Mouse (Mus musculus) neutrophil, adult 5-6 weeks (primary cell): ENCODE data around the gene Slc16a11. TPM values are rescaled to one million over a fixed set of nuclear protein-coding genes. Genes with fewer than 3 reads are reported as not detected.

Experiments used
- ATAC-seq: fragments of 151-379, 151-347 bp; 2 replicates; pipeline ENCODE4 v1.8.0; 2017; ENCODE audit warnings: mild to moderate bottlenecking, moderate TSS enrichment; ENCODE audit not compliant: insufficient number of reproducible peaks, poor library complexity, low FRiP score, severe bottlenecking; ENCODE audit errors: extremely low read depth
- total RNA-seq: library from RNA; stranded (forward); fragments of 200-1000 nt; gene quantifications from 2 replicates; pipeline ENCODE4 v1.2.3, GENCODE M21; 2017

The Slc16a11 gene
- total RNA-seq, 1 experiment from 2014 or later, result 2.7 TPM

DNA sequence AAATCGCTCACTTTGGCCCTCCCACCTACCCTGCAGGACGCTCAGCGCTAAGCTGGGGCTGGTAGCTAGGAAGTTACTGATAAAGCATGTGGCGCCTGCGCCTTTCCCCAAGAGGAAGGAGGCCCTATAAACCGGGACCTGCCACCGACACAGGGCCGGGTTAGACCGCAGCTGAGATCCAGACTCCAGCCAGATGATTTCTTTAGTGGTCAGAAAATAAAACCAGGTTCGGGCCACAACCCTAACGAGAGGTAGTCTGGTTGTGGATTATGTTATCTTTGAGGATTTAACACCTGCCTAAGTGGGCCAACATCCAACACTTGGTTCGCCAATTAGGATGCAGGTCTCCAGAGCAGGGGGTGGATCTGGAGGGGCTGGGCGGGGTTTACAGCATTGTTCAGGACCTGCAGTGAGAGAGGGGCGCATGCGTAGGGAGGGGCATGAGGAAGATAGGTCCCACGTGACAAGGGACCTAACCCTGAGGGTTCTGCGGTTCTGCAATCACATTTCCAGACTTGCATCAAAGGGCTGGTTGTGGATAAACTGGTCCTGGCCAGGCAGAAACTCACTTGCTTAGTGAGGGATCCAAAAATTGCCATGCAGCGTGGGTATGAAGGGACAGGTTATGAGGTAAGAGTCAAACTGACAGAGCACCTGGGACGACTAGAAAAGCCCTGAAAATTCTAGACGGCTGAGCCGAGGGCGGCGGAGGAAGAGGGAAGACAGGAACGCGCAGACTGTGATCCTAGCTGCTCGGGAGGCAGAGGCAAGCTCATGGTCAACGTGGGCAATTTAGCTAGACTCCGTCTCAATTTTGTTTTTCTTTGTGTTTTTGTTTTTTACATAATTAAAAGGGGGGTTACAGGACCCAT, 8.4 kb downstream of the Slc16a11 start, which contains the start of gene Slc16a13:
Slc16a13 (minus strand) TSS at position 334 of the 872 bp plus-strand sequence.
- ATAC-seq, result peak; percentile 84

DNA sequence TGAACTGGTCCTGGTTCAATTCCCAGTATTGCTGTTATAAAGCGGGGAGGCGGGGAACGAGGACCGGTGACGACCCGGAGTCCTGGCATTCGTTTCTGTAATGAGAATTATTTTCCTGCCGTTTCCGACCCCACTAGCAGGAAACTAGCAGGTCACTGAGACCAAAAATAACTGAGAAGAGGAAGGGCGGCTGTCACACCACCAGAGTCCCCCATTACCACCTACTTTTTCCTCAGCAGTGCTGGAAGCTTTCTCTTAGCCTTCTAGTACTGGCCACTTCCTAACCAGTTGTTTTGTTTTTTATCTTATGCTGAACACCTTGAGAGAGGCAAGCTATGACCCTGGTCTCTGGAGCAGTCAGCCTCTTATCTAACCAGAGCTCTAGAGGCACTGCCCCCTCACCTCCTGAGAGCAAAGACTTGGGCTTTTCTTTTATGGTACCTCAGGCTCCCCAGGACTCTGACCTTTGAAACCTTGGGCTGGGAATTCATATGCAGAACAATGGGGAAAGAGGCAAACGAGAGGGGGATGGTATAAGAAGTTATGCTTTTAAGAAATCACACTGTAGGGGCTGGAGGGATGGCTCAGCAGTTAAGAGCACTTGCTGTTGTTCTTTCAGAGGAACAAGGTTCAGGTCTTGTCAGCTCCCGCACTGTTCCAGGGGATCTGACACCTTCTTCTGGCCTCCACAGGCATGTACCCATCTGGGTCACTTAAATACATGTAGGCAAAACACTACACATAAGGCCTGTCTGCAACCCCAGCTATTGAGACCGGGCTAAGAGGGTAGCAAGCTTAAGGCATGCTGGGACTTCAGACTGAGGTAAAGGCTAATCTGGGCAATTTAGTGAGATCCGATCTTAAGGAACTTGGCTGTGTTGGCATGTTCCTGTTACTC, 9.3 kb downstream of the Slc16a11 start:
- no peak for ATAC-seq

DNA sequence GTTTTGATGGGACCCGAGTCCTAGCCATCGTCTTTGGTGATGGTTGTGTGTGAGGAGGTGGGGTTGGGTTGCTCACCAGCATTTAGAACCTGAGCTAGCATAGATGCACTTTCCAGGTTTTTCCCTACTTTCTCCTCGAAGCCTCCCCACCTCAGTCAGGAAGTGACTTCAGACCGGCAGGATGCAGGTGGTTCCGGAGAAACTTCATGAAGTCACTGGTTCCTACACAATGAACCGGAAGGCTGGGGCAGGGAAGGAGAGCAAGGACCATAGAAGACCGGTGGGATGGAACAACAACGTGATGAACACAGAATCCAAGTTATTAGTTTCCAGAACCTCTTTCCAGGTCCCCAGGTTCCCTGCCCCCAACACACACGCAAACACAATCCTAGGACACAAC, 11.2 kb downstream of the Slc16a11 start:
- no peak for ATAC-seq

DNA sequence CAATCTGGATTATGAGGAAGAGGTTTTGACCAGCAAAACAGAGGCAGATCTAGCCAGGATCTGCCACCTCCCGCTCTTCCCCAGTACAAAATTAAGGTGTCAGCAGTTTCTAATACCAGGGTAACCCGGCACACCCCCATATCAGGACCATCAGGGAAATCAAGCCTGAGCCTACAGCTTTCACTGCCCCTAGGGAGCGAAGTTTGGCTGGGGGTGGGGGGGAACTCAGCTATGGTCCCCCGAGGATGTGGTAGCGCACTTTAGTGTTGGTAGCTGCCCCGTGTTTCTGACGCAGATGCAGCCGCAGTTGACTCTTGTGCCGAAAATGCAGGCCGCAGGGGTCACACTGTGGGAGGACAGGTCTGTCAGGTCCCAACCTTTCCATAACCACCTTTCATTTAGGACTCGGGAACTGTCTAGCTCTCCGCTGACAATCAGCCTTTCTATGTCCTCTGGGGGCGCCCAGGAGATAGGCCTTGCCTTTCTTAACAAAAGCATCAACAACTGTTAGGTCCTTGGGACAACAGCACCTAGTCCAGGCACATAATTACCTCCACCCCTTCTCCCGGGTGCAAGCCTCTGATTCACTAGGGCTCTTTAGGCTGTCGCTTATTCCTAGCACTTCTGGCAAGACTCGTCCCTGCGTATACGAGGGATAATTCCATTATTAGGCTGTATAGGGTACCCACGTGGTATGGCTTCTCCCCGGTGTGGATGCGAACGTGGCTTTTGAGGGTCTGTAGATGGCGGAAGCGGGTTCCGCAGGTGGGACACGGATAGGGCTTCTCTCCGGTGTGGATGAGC, 13.4 kb downstream of the Slc16a11 start:
- ATAC-seq, result no peak

DNA sequence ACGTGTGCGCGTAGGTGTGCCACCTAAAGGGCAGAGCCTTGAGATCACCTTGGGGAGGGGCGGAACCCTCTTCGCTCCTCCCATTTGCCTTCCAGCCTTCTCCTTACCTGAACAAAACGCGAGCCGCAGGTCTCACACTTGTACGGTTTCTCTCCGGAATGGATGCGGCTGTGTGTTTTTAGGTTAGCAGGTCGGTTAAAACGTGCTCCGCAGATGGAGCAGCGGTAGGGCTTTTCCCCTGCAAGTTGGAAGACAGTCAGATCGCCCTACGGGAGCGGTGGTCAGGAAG, 14.0 kb downstream of the Slc16a11 start:
- no peak for ATAC-seq

DNA sequence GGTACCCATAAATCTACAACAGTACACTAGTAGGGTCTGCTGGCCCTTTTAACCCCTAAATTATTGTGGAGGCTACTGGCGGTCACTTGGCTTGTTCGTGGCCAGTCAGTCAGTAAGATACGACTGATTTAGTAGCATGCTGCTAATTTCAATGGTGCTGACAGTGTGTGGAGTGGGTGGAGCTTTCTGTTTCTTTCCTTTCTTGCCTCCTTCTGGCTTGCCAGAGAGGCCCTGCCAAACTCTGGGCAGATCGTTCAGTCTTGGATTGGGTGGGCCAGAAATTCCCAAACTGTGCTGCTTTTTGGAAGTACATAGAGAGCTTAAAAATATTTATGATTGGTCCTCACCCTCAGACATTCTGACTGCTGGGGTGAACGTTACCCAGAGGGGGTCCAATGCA, 14.6 kb downstream of the Slc16a11 start:
- ATAC-seq, result no peak

DNA sequence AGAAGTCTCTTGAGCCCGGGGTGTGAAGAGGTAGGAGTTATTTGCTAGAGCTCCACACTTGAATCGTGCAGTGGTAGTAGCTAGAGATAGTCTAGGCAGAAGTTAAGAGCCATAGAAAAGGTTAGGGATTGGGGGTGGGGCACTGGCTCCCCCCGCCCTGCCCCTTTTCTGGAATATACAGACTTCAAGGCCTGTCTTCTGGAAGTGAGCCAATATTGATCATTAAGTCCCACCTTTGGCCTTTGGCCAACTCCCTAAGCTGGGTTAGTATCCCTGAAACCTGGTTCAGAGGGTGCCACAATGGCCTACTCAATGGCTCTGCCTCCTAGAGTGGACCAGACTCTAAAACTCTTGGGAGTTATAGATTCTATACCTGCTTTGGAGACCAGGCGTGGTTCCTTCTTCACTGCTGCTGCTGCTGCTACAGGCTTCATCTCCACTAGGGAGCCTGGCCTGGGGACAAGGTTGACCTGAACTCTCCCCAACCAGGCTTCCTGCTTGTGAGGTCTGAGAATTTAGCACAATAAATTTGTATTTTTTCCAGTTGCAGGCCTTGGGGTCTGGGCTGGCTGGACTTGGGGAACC, 15.2 kb downstream of the Slc16a11 start:
- ATAC-seq, result no peak

DNA sequence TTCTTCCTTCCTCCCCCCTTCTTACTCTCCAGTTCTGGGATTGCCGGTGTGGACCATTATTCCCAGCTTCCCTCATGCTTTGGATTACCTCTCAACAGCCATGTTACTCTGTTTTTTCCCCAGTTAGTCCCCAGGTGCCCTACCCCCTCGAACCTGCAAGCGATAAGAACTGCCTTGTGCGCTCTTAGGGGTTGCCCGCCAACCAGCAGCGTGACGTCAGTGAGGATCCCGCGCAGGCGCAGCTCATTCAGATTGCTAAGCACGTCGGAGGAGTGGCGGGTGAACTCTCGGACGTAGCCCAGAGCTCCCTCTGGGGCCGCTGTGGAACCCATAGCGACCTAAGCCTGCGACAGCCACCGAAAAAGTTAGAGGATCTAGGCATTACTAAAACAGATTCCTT, 16.3 kb downstream of the Slc16a11 start:
- peak; percentile 52; the same call in 1 of the 2 replicates for ATAC-seq

DNA sequence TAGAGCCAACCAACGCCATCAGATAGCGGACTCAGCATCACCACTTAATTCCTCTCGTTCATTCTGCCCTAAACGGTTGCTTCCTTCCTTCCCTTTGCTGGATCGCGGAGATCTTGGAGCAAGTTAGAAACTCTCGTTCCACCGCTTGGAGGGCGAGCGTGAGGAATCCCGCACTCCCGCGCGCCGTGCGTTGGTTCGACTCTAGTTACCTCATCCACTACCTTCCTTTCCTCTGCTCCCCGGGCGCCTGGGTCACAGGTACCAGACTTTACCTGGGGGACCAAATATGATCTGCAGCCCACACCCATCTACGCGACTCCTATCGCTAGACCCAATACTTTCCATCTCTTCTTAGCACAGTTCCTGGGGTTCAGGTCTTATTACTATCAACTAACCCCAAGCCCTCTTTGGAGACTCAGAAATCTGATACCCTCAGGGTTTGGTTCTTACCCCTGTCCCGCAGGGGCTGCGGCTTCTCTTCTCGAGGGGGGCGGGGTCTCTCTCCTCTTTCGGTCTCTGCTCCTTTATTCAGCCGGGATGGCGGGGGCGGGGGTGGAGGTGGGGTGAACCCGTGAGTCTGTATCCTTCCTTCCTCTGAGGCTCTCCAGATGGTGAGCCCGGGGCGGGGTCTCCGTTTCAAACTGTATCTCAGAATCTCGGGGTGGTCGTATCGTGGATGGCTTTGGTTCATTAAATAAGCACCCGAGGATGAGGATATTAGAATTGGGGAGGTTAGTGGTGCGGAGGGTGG, 16.9 kb downstream of the Slc16a11 start, which contains the start of gene Bcl6b:
Bcl6b (minus strand) TSS at position 539 of the 751 bp plus-strand sequence.
- ATAC-seq, result no peak

DNA sequence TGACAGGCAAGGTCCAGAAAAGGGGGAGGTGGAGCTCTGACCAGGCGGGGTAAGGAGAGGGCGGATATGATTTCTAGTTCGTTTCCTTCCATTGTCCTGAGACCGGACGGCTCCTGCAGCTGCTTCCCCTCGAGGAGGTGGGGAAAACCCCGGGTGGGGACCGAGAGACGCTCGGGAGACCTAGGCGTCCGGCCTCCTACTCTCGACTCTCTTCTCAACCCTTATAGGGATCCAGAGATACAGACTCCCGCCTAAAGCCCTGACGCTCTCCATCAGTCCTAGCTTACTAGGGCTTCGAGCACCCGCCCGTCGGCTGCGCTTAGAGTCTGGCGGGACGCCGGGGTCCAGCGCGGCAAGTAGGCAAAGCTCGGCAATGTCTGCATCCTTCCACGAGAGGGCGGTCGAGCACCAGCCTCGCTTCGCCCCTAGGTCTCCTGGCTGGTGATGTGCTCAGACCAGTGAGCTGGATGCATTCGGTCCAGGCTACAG, 17.7 kb downstream of the Slc16a11 start:
- ATAC-seq, result peak; percentile 86

DNA sequence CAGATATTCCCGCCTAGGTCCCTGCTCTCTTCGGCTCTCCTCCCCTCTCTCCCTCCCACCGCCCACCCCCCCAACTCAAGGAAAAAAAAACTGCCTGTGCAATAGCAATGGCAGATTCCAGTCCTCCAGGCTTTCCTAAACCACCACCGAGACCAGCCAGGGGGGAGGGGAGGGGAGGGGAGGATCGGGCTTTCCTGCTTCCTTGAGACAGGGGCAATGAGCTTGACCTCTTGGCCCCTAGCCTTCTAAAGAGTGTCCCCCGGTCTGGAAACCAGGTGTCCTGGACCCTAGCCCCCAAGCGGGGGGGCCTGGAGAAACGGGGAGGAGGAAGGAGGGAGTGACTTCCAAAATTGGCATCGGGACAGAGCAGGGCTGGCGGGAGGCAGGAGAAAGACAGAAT, 20.0 kb downstream of the Slc16a11 start:
- no peak for ATAC-seq

DNA sequence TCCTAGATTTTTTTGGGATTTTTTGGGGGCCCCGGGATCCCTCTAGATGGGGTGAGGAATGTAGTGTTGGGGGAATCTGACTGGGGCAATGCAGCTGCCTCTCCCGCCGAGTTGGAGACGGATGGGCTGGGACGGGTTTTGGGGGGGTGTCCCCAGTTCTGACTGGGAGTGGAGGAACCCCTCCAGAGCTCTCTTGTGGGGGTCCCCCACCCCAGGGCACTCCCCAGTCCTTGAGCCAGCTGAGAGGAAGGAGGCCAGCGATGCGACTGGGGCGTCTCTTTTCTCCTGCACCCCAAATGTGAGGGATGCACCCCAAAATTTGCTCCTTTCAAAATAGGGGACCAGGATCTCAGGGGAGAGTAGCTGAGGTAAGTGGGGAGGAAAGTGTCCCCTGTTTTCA, 20.5 kb downstream of the Slc16a11 start:
- no peak for ATAC-seq

DNA sequence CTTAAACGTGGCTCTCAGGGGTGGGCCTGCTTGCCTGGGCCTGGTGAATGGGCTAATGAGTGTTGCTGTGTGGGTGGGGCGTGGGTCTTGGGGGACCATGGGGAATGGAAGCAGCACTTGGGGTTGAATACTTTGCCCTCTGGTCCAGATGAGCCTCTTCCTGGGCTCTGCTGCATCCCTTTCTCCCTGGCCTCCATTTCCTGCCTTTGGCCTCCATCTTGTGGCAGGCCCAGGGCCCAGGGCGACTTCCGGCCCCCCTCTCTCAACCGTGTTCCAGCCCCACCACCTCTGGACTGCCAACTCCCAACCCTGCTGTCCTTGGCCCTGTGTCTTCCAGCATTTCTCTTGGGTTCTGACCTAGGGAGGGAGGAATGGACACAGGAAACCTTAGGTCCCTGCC, 21.5 kb downstream of the Slc16a11 start:
- no peak for ATAC-seq

DNA sequence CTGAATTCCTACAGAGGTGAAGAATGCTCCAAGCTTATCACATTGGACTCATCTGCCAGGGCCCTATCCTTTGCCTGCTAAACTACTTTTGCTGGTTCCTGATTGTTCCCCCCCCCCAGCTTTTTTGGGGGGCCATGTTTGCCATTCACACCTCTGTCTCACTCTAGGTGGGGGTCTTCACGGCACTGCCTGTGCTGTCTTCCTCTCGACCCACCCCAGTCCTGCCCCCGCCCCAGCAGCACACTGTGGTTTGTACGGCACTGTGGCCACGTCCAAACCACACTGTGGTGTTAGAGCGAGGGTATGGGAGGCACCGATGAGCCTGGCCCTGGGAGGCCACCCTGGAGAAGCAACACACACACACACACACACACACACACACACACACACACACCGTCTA, 21.9 kb downstream of the Slc16a11 start:
- ATAC-seq, result no peak

DNA sequence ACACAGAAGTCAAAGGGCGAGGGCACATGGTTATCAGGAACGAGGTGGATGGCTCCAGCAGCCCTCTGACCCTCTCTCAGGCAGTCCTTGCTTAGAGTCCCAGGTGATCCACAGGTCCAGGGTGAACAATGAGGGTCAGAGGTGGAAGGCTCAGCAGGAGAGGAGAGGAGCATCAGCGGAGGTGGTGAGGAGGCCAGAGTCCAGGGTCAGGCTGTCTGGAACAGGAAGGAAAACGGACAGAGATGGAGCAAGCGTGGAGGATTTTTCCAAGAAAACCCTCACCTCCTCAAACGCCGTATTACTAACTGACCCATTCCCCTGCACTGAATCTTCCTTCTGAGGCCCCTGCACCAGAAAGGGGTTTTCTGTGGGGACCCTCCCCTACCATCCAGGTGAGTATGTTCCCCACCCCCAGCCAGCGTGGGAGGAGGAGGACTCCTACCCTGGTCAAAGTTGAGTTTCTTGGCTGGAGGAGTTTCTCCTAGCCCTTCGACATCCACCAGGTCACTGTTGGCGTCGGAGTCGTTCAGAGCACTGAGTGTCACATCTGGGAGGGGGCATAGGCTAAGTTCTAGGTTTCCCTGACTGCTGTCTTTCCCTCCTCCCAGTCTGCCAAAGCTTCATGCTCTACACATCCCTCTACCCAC, 22.8 kb downstream of the Slc16a11 start:
- no peak for ATAC-seq

DNA sequence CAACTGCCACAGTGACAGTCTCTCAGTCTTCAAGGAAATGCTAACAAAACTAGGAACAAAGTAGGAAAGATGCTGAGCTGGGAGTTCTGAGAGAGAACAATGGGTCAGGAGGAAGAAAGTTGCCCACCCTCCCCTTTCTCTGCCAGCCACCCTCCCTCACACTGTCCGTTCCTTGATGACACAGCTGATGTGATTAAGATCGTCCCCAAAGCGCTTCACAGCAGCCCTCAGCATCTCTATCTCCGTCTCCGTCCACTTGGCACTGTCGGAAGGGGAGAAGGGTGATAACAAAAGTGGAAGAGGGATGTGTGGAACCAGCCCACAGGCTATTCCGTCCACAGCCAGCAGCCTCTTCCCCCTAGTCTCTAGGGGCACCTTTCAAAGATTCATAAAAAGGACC, 24.2 kb downstream of the Slc16a11 start:
- ATAC-seq, result no peak

DNA sequence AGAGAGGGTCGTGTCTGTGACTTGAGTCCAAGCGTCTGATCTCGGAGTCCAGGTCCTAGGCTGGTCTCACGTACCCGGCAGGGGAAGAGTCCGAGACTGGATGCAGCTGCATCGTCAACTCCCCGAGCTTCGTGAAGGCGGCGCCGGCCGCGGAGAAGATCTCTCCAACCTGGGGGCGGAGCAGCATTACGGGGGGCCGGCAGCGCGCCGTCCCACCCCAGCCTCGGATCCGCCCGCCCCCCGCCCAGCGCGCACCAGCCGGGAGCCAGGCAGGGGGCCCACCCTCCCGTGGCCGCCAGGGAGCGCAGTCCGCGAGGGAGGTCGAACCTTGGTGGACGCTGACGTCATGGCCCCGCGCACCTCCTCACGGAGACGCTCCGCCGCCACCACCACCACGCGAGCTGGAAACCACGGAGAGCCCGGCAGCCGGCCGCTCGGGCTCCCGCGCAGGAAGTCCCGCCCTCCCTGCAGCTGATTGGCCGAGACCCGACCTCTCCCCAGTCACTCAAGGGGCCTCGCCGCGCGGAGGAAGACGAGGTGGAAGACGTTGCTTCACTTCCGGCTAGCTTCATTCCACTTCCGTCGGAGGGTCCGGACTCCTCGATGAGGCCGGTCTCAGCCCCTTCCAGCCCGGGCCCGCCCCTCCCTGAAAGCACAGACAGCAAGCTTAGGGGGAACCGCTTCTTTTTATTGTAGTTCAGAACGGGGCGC, 25.1 kb downstream of the Slc16a11 start, which contains the start of gene 0610010K14Rik:
0610010K14Rik (minus strand) TSS at position 458 of the 711 bp plus-strand sequence.
- ATAC-seq, result peak; percentile 87
